Mouse (Mus musculus) embryonic fibroblast, embryonic 13.5 days (primary cell): Measurements from ENCODE around the gene Myh14.

ENCODE experiments used
- CTCF ChIP-seq: IDR thresholded peaks from 2 replicates; pipeline ENCODE4 v1.5.1; 2011; ENCODE audit warnings: mild to moderate bottlenecking, control low read depth, low read length, moderate library complexity, borderline replicate concordance; ENCODE audit not compliant: insufficient read depth
- POLR2A ChIP-seq: IDR thresholded peaks from 2 replicates; pipeline ENCODE4 v1.6.1; 2011; ENCODE audit warnings: low read depth, mild to moderate bottlenecking, control low read depth, low read length, moderate library complexity

DNA sequence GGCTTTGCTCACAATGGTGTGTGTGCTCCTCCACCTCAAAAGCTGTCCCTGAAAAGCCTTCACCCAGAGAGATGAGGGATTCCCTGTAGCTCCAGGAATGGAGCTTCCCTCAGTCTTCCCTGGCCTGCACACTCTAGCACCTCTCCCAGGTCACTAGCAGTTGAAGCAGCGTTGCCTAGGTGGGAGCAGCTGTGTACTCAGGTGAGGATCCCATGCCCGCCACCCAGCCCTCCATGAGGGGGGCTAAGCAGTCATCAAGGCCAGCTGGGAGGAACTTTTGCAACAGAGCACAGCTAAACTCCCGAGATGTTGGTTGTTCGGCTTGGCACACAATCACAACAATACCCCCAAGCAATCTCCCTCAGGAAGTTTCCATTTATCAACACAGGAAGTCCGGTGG lies 87.9 kb downstream of the Myh14 start:
- TF ChIP-seq CTCF: no peak
- no peak for TF ChIP-seq POLR2A
